Mouse (Mus musculus): ENCODE measurements around the gene Tubb2a.

DNA sequence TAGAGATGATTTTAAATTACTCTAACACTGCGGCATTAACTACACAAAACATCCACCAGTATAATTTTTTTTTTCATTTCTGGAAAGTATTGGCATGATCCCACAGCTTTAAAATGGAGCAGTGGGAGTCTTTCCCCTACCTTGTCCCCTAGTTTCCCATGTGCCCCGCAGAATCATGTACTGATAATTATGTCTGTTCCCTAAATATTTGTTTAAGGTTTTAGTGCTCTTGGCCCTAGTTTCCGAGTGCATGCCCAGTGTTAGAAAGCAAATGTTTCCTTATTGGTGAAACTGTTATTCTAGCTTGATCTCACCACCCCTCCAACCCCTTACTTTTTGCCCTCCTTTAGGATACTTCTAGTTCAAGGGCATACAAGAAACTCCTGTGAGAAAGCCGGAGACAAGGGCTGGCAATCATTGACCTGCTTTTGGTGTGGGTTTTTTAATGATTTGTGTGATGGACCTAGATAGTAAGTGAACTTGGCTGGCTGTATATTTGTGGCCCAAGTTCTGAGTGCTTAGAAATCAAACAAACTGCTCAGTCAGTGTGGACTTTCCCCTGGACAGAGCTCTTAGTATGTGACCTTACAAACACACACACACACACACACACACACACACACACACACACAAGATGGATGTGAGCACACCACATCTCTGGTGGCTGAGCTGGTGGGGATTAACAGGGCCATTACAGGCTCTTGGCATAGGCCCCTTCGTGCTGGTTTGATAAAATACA lies 32.1 kb downstream of the Tubb2a start:
- no peak for TF ChIP-seq CTCF (IDR thresholded peaks at IDR 0.05; ENCODE audit: low read depth, low read length)
- no peak for TF ChIP-seq EP300 (IDR thresholded peaks at IDR 0.05; ENCODE audit: insufficient read depth, low read depth, low read length)
